Mouse (Mus musculus): ENCODE measurements around the gene Mbd6. TPM values are rescaled to one million over a fixed set of nuclear protein-coding genes. Genes with fewer than 3 reads are reported as not detected.

Mbd6 gene
- 51.3 and 61.2 TPM in 2 replicates for polyA plus RNA-seq (2012; rRNA removed)

DNA sequence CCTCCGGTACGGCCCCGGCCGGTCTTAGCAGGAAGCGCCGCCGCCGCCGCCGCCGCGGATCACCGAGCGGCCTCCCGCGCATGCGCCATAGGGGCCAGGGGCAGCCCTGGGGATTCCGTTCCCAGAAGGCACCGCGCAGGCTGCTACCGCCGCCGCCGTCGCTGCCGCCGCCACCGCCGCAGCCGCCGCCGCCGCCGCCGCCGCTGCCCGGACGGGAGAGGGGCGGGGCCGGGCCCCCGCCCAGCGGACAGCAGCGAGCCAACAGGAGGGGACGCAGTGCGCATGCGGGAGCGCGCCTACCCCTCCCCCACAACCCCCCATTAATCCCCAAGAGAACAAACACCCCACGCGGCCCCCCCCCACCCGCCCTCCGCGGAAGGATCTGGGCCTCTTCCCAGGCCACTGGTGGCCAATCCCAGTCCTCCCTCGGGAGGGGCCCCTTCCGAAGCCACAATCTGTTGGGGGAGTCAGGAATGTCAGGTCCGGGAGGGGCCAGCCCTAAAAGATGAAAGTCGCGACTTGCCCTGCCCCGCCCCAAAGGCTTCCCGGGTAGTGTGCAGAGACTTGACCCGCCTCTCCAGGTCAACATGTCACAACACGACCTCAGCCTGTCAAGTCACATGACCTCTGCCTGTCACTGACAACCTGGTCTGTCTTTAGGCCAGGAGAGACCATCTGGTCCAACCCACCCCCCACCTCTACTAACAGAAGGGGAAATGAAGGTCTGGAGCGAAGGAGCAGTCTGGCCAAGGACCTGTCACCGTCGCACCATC lies at the start of gene Mbd6:
Mbd6 (minus strand) TSS at position 219 of the 773 bp plus-strand sequence.

DNA sequence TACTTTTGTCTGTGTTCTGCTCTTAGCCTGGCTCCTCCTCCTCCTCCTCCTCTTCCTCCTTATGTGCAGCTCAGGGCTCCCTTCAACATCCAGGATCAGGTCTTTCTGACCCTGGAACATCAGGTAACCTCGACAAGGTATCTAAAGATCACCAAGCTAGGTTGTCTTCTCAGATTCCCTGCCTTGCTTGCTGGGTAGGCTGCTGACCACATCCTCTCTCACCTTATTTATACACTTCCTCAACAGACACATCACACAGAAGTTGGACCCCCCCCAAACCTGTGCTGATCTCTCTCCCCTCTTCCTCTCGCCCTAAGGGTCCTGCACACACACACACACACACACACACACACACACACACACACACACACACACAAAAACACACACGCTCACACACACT lies 32.8 kb upstream of the Mbd6 start, which contains the start of gene Arhgap9:
Arhgap9 (plus strand) TSS at position 344 of the 400 bp plus-strand sequence.

DNA sequence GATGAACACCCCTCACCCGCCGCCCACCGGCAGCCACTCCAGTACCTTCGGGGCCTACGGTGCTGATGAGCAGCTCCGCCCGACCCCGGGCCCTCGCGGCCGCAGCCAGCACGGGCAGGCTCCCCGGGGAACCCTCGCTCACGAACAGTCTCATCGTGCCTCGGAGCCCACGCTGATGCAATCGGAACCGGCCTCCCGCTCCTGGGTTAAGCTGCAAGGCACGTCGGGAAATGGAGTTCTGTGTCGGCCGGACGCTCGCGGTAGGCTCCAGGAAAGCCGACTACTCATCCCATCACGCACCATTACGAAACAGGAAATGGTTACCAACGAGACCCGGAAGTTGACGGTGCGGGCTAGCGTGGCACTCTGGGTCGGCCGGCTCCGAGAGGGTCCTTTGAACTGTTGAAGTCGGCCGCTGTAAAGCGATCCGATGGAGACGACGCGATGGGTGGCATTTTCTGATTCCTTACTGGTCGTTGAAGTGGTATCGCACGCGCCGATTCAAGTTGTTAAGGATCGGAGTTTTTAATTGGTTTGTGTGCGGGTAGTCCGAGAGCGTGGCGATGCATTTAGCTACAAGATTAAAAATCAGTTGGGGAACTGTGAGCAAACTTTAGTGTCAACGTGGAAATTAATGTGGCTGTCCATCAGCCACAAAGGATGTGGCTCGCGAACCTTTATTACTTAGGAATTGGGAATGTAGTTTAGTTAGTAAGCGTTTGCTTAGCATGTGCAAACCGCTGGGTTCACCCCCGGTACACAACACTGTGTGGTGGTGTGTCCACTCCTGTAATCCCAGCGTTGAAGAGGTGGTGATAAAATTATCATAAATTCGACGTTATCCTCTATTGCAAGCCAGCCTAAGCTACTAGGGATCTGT lies 22.9 kb upstream of the Mbd6 start, which contains the start of gene Mars:
Mars (minus strand) TSS at position 311 of the 880 bp plus-strand sequence.

DNA sequence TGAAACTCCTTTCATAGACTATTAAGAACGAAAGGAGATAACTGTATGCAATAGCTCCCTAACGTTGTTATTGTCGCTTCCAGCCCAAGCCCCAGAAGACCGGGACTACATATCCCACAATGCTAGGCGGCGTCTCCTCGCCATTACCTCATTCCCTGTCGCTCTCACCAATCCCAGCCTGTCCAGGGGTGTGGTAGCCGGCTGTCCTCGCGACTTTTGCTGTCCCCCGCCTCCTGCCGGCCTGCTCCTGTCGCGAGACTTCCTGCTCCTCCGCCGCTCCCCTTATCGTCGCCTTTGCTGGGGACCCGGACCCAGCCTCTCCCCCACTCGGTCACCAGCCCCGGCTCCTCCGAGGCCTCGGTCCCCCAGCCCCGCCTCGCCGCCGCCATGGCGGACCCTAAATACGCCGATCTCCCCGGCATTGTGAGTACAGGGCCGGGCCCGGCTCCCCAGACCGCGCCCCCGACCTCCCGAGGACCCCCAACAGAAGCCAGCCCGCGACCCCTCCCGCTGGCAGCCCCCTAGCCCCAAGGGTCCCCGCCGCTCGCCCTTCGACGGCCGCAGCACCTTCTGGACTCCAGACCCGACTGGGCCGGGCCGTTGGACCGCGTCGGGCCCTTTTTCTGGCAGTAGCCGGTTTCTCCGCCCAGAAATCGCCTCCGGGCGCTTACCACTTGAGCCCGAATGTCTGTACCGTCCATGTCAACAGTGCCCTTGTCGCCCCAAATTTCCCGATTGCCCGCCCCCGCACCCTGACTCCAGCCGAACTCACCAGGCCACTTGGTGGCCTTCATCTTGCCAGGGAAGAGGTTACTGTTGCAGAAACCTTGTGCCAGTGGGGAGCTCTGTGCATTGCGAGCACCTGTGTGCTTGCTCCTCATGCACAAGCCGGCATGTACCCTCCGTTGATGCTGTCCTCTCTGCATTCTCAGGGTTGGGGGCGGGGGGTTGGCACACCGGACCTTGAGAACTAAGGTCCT lies 22.4 kb downstream of the Mbd6 start, which contains the start of gene Dctn2:
Dctn2 (plus strand) TSS at position 257 of the 980 bp plus-strand sequence.

DNA sequence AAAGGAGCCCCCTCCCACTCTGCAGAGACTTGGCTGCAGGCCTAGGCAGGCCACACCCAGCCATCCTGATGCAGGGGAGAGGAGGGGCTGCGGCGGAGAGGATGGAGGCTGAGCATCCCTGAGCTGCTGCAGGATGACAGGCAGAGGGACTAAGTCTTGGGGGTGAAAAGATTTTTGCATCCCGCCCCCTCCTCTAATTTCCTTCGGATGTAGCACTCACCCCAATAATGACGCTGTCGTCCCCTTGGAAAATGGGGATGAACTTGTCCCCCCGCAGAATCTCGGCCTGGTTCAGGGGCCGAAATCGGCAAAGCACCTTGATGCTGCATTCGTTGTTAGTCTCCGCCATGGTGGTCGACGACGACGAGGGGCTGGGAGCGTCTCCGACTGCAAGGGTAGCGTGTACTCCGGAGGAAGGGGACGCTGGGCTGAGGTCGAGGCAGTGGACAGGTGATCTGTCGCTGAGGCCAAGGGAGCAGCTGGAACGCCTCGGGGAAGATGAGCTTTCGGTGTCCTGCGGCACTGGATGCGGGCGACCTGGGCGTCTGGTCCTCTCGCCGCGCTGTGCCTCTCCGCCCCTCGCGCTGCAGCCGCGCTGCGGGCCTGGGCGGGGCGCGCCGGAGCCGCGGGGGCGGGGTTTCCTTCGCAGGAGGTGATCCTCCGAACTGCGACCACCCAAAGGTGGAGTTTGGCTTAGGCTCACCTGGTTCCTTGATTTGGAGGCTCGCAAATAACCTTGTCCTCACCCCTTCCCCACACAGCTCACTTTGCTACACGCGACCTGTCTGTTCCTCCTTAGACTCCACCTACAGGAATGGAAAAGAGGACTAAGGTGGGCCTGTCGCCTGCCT lies 26.0 kb downstream of the Mbd6 start, which contains the start of gene Kif5a:
Kif5a (minus strand) TSS at position 801 of the 851 bp plus-strand sequence.

Other genes with a start within 250 kb of the Mbd6 start
- gene Mettl1, start 247.6 kb downstream of the Mbd6 start, polyA plus RNA-seq (2012; rRNA removed): 29.7 and 33.5 TPM in 2 replicates
- 0.95 and 1.1 TPM in 2 replicates for gene Eef1akmt3, start 247.5 kb downstream of the Mbd6 start, polyA plus RNA-seq (2012; rRNA removed)
- 0.64 and 0.89 TPM in 2 replicates for gene Cyp27b1, start 240.8 kb downstream of the Mbd6 start, polyA plus RNA-seq (2012; rRNA removed)
- gene March9, start 228.8 kb downstream of the Mbd6 start, polyA plus RNA-seq (2012; rRNA removed): 19.1 and 27.0 TPM in 2 replicates
- 382 and 484 TPM in 2 replicates for gene Cdk4, start 225.5 kb downstream of the Mbd6 start, polyA plus RNA-seq (2012; rRNA removed)
- gene Tspan31, start 218.8 kb downstream of the Mbd6 start, polyA plus RNA-seq (2012; rRNA removed): 105 and 119 TPM in 2 replicates
- gene Agap2, start 213.7 kb downstream of the Mbd6 start, polyA plus RNA-seq (2012; rRNA removed): 18.0 and 26.2 TPM in 2 replicates
- gene Os9, start 167.9 kb downstream of the Mbd6 start, polyA plus RNA-seq (2012; rRNA removed): 72.1 and 89.3 TPM in 2 replicates
- 11.4 and 16.1 TPM in 2 replicates for gene B4galnt1, start 123.8 kb downstream of the Mbd6 start, polyA plus RNA-seq (2012; rRNA removed)
- 2.0 and 2.7 TPM in 2 replicates for gene Slc26a10, start 108.4 kb downstream of the Mbd6 start, polyA plus RNA-seq (2012; rRNA removed)
- 71.4 and 75.9 TPM in 2 replicates for gene Arhgef25, start 98.9 kb downstream of the Mbd6 start, polyA plus RNA-seq (2012; rRNA removed)
- 262 and 306 TPM in 2 replicates for gene Dtx3, start 93.3 kb downstream of the Mbd6 start, polyA plus RNA-seq (2012; rRNA removed)
- 32.8 and 34.9 TPM in 2 replicates for gene Pip4k2c, start 77.4 kb downstream of the Mbd6 start, polyA plus RNA-seq (2012; rRNA removed)
- gene Kif5a, start 25.7 kb downstream of the Mbd6 start, polyA plus RNA-seq (2012; rRNA removed): 6.4 and 7.0 TPM in 2 replicates
- 245 and 250 TPM in 2 replicates for gene Dctn2, start 22.6 kb downstream of the Mbd6 start, polyA plus RNA-seq (2012; rRNA removed)
- 78.4 and 101 TPM in 2 replicates for gene Mars, start 22.8 kb upstream of the Mbd6 start, polyA plus RNA-seq (2012; rRNA removed)
- 6.0 and 7.4 TPM in 2 replicates for gene Arhgap9, start 32.9 kb upstream of the Mbd6 start, polyA plus RNA-seq (2012; rRNA removed)
- 51.0 and 51.6 TPM in 2 replicates for gene Gli1, start 53.0 kb upstream of the Mbd6 start, polyA plus RNA-seq (2012; rRNA removed)
- gene Inhbe, start 65.4 kb upstream of the Mbd6 start, polyA plus RNA-seq (2012; rRNA removed): not detected in 2 replicates
- 0.07 TPM in 1 of 2 replicates, not detected in the other for gene Inhbc, start 81.4 kb upstream of the Mbd6 start, polyA plus RNA-seq (2012; rRNA removed)
- 128 and 138 TPM in 2 replicates for gene R3hdm2, start 91.3 kb upstream of the Mbd6 start, polyA plus RNA-seq (2012; rRNA removed)
- gene Stac3, start 212.7 kb upstream of the Mbd6 start, polyA plus RNA-seq (2012; rRNA removed): 2.7 and 3.1 TPM in 2 replicates
- 23.2 and 29.9 TPM in 2 replicates for gene Ndufa4l2, start 225.9 kb upstream of the Mbd6 start, polyA plus RNA-seq (2012; rRNA removed)
- 133 and 139 TPM in 2 replicates for gene Shmt2, start 233.4 kb upstream of the Mbd6 start, polyA plus RNA-seq (2012; rRNA removed)
- gene Nxph4, start 245.5 kb upstream of the Mbd6 start, polyA plus RNA-seq (2012; rRNA removed): 0.11 and 0.40 TPM in 2 replicates

Data from ovary, adult 2 months (tissue).